Mouse (Mus musculus) stomach, embryonic 14.5 days (tissue): ENCODE data around the gene Gm11549. TPM values are rescaled to one million over a fixed set of nuclear protein-coding genes. Genes with fewer than 3 reads are reported as not detected.

ENCODE experiments used
- ATAC-seq: fragments of 200-750 bp; cut with Nextera tagmentation; 2 replicates; pipeline ENCODE4 v1.8.0; 2017; ENCODE audit warnings: low read depth, moderate TSS enrichment; ENCODE audit not compliant: insufficient number of reproducible peaks, insufficient read depth, low FRiP score
- H3K27ac ChIP-seq: fragments of 300-500 bp; sonication (generic); 2 replicates; pipeline ENCODE4 v1.5.1; 2014; ENCODE audit warnings: mild to moderate bottlenecking, low read length, moderate library complexity, mixed read lengths
- H3K27me3 ChIP-seq: fragments of 300-500 bp; sonication (generic); 2 replicates; pipeline ENCODE4 v1.6.1; 2014; ENCODE audit warnings: low read length, control low read depth, mixed read lengths; ENCODE audit not compliant: control insufficient read depth, insufficient read depth
- H3K36me3 ChIP-seq: fragments of 300-500 bp; sonication (generic); 2 replicates; pipeline ENCODE4 v1.6.1; 2014; ENCODE audit warnings: mild to moderate bottlenecking, control low read depth, low read length, moderate library complexity, mixed read lengths; ENCODE audit not compliant: control insufficient read depth, insufficient read depth
- H3K4me1 ChIP-seq: fragments of 300-500 bp; sonication (generic); 2 replicates; pipeline ENCODE4 v1.6.1; 2014; ENCODE audit warnings: low read length, control low read depth, mixed read lengths; ENCODE audit not compliant: control insufficient read depth, insufficient read depth
- H3K4me2 ChIP-seq: fragments of 300-500 bp; sonication (generic); replicated peaks from 2 replicates; pipeline ENCODE4 v1.6.1; 2014; ENCODE audit warnings: low read depth, low read length, control low read depth
- H3K4me3 ChIP-seq: fragments of 300-500 bp; sonication (generic); 2 replicates; pipeline ENCODE4 v1.5.1; 2014; ENCODE audit warnings: low read depth, low read length, control low read depth
- H3K9ac ChIP-seq: fragments of 300-500 bp; sonication (generic); replicated peaks from 2 replicates; pipeline ENCODE4 v1.6.1; 2014; ENCODE audit warnings: low read depth, mild to moderate bottlenecking, control low read depth, low read length, moderate library complexity, mixed read lengths
- H3K9me3 ChIP-seq: fragments of 300-500 bp; sonication (generic); 2 replicates; pipeline ENCODE4 v1.6.1; 2016; ENCODE audit warnings: low read depth, low read length, control low read depth; ENCODE audit not compliant: control insufficient read depth
- WGBS: fragments of 180-500 bp; shearing (Covaris S2); extraction: QIAGEN DNeasy Blood & Tissue Kit; methylation state at CpG from one replicate; pipeline ENCODE4 v1.1.7; 2014; 5-methylcytosine and 5-hydroxymethylcytosine counted together
- polyA plus RNA-seq: library from polyadenylated mRNA; unstranded; fragments of >200 nt; fragmentation: Nextera tagmentation; extraction: Ambion mirVana; gene quantifications from 2 replicates; pipeline ENCODE4 v1.2.1, GENCODE M21; 2014

Gene Gm11549
- 0.28 and 0.30 TPM in 2 replicates for polyA plus RNA-seq

GRCm38 (mm10) chr3:36521073-36522060 is at the start of gene Gm11549:
Gm11549 (minus strand) TSS chr3:36521813.
- no peak within 1 kb of the TSS for H3K27ac ChIP-seq
- 1% methylated on average over 51 of the region's 51 CpGs for WGBS
- H3K9me3 ChIP-seq, result no peaks in the 10 kb centered on the region
- H3K36me3 ChIP-seq, result no peaks in the 10 kb centered on the region
- 0 out of 2 replicates have a peak within 1 kb of the TSS, but pooled peaks have one; percentile 7 for H3K9ac ChIP-seq
- H3K4me2 ChIP-seq, result peak within 1 kb of the TSS; percentile 88
- peak within 1 kb of the TSS; percentile 42 for H3K4me3 ChIP-seq
- H3K27me3 ChIP-seq, result peaks cover 7% of the 10 kb centered on the region; the same call in 1 of the 2 replicates
- 0 out of 2 replicates have a peak, but pooled peaks cover 5% of the 10 kb centered on the region for H3K4me1 ChIP-seq
- peak; percentile 65; the same call in 1 of the 2 replicates for ATAC-seq

GRCm38 (mm10) chr3:36569836-36570235 is 48.2 kb upstream of the Gm11549 start:
- Histone ChIP-seq H3K36me3 (peaks cover 46% of the 10 kb centered on the region), H3K4me3 (peak overlapping the region; percentile 91; the same call in 1 of the 2 replicates), H3K27me3 (no peaks in the 10 kb centered on the region), H3K27ac (no peak overlapping the region), H3K4me1 (peaks cover 6% of the 10 kb centered on the region; the same call in 1 of the 2 replicates), H3K9me3 (no peaks in the 10 kb centered on the region), H3K9ac (no peak overlapping the region), H3K4me2 (peak overlapping the region; percentile 73)
- 83% methylated on average over 5 of the region's 5 CpGs for WGBS
- no peak for ATAC-seq

- Histone ChIP-seq H3K27me3 (no peaks in the 10 kb centered on the region), H3K9me3 (no peaks in the 10 kb centered on the region), H3K27ac (no peak overlapping the region), H3K4me2 (no peak overlapping the region), H3K4me1 (no peaks in the 10 kb centered on the region), H3K36me3 (peaks cover 73% of the 10 kb centered on the region), H3K9ac (no peak overlapping the region), H3K4me3 (no peak overlapping the region)
- ATAC-seq, result no peak
- WGBS, result 89% methylated on average over 3 of the region's 3 CpGs
Observed at GRCm38 (mm10) chr3:36563666-36564065, 42.1 kb upstream of the Gm11549 start.

- Histone ChIP-seq H3K36me3 (peaks cover 67% of the 10 kb centered on the region), H3K27me3 (no peaks in the 10 kb centered on the region), H3K4me2 (no peak overlapping the region), H3K9ac (no peak overlapping the region), H3K9me3 (no peaks in the 10 kb centered on the region), H3K27ac (no peak overlapping the region), H3K4me1 (no peaks in the 10 kb centered on the region), H3K4me3 (no peak overlapping the region)
- WGBS, result 70% methylated on average over 4 of the region's 4 CpGs
- peak; percentile 28; the same call in 1 of the 2 replicates for ATAC-seq
Observed at GRCm38 (mm10) chr3:36559606-36560005, 38.0 kb upstream of the Gm11549 start.

- H3K4me1 ChIP-seq, result no peaks in the 10 kb centered on the region
- no peaks in the 10 kb centered on the region for H3K9me3 ChIP-seq
- ATAC-seq, result no peak
- WGBS, result 95% methylated on average over 1 of the region's 1 CpGs
- no peak overlapping the region for H3K4me3 ChIP-seq
- peaks cover 52% of the 10 kb centered on the region for H3K36me3 ChIP-seq
- H3K27ac ChIP-seq, result no peak overlapping the region
- H3K9ac ChIP-seq, result no peak overlapping the region
- no peak overlapping the region for H3K4me2 ChIP-seq
- H3K27me3 ChIP-seq, result no peaks in the 10 kb centered on the region
Observed at GRCm38 (mm10) chr3:36557601-36558000, 36.0 kb upstream of the Gm11549 start.

- no peaks in the 10 kb centered on the region for H3K27me3 ChIP-seq
- H3K27ac ChIP-seq, result peak within 1 kb of the TSS; percentile 39; the same call in 1 of the 2 replicates
- peak within 1 kb of the TSS; percentile 65 for H3K9ac ChIP-seq
- H3K9me3 ChIP-seq, result no peaks in the 10 kb centered on the region
- 0 out of 2 replicates have a peak, but pooled peaks cover 5% of the 10 kb centered on the region for H3K4me1 ChIP-seq
- peak within 1 kb of the TSS; percentile 92 for H3K4me3 ChIP-seq
- ATAC-seq, result peak; percentile 94
- peaks cover 22% of the 10 kb centered on the region; the same call in 1 of the 2 replicates for H3K36me3 ChIP-seq
- under 1% methylated on average over 39 of the region's 39 CpGs for WGBS
- H3K4me2 ChIP-seq, result peak within 1 kb of the TSS; percentile 88
Observed at GRCm38 (mm10) chr3:36552406-36553047, 30.9 kb upstream of the Gm11549 start, which contains the start of gene Exosc9. Exosc9 (plus strand) TSS chr3:36552606.

GRCm38 (mm10) chr3:36551851-36552384 is 30.3 kb upstream of the Gm11549 start:
- Histone ChIP-seq H3K4me2 (peak overlapping the region; percentile 88), H3K27ac (peak overlapping the region; percentile 33; the same call in 1 of the 2 replicates)

More at GRCm38 (mm10) chr3:36551851-36552384, 30.3 kb upstream of the Gm11549 start:
- no peak; the same call in 1 of the 2 replicates for ATAC-seq
- H3K9me3 ChIP-seq, result no peaks in the 10 kb centered on the region
- peaks cover 19% of the 10 kb centered on the region; the same call in 1 of the 2 replicates for H3K36me3 ChIP-seq
- H3K4me3 ChIP-seq, result peak overlapping the region; percentile 92
- WGBS, result 21% methylated on average over 12 of the region's 12 CpGs
- 0 out of 2 replicates have a peak overlapping the region, but pooled peaks have one; percentile 65 for H3K9ac ChIP-seq
- H3K27me3 ChIP-seq, result no peaks in the 10 kb centered on the region
- 0 out of 2 replicates have a peak, but pooled peaks cover 5% of the 10 kb centered on the region for H3K4me1 ChIP-seq
